Mouse (Mus musculus): Measurements from ENCODE around the gene Prtg.

Prtg gene

GRCm38 (mm10) chr9:72911381-72911780 lies 104.7 kb downstream of the Prtg start:
- 93% methylated on average over 2 of the region's 2 CpGs for WGBS

GRCm38 (mm10) chr9:72913551-72913950 lies 106.9 kb downstream of the Prtg start:
- 46% methylated on average over 6 of the region's 6 CpGs for WGBS

GRCm38 (mm10) chr9:72915728-72916127 lies 109.1 kb downstream of the Prtg start:
- WGBS: 68% methylated on average over 7 of the region's 7 CpGs

GRCm38 (mm10) chr9:72923068-72923467 lies 116.4 kb downstream of the Prtg start:
- WGBS: 92% methylated on average over 3 of the region's 3 CpGs

GRCm38 (mm10) chr9:72925021-72925934 lies 118.6 kb downstream of the Prtg start, which contains the start of gene Pygo1:
Gene Pygo1 (plus strand): TSS chr9:72925645.
- 1% methylated on average over 108 of the region's 108 CpGs for WGBS

- WGBS: 3% methylated on average over 20 of the region's 20 CpGs
These were observed 119.2 kb downstream of the Prtg start for GRCm38 (mm10) chr9:72925935-72926258.

- WGBS: 46% methylated on average over 13 of the region's 13 CpGs
These were observed 124.6 kb downstream of the Prtg start for GRCm38 (mm10) chr9:72931166-72931790.

GRCm38 (mm10) chr9:72935309-72935708 lies 128.6 kb downstream of the Prtg start:
- WGBS: 89% methylated on average over 4 of the region's 4 CpGs

GRCm38 (mm10) chr9:72936301-72936700 lies 129.6 kb downstream of the Prtg start:
- WGBS: 87% methylated on average over 2 of the region's 2 CpGs

GRCm38 (mm10) chr9:72943424-72943823 lies 136.8 kb downstream of the Prtg start:
- WGBS: 66% methylated on average over 3 of the region's 3 CpGs

- 89% methylated on average over 13 of the region's 13 CpGs for WGBS
These were observed 137.6 kb downstream of the Prtg start for GRCm38 (mm10) chr9:72944286-72944685.

- 97% methylated on average over 1 of the region's 1 CpGs for WGBS
These were observed 140.3 kb downstream of the Prtg start for GRCm38 (mm10) chr9:72947010-72947409.

GRCm38 (mm10) chr9:72949572-72949971 lies 142.9 kb downstream of the Prtg start:
- 71% methylated on average over 7 of the region's 7 CpGs for WGBS

GRCm38 (mm10) chr9:72954746-72955145 lies 148.1 kb downstream of the Prtg start:
- WGBS: 62% methylated on average over 2 of the region's 2 CpGs

- 25% methylated on average over 1 of the region's 1 CpGs for WGBS
These were observed 148.9 kb downstream of the Prtg start for GRCm38 (mm10) chr9:72955546-72955945.

GRCm38 (mm10) chr9:72958521-72959450 lies 152.1 kb downstream of the Prtg start, which contains the start of the genes Dyx1c1 and Gm44503:
Gene Dyx1c1 (plus strand): TSS chr9:72958785.
Gene Gm44503 (plus strand): TSS chr9:72958852.
- 1% methylated on average over 43 of the region's 43 CpGs for WGBS

- WGBS: 80% methylated on average over 8 of the region's 8 CpGs
These were observed 154.7 kb downstream of the Prtg start for GRCm38 (mm10) chr9:72961346-72961745.

GRCm38 (mm10) chr9:72961959-72962358 lies 155.3 kb downstream of the Prtg start:
- WGBS: 77% methylated on average over 15 of the region's 15 CpGs
